17 mouse cellular contexts compared by ENCODE assay signal in the genomic region with DNA sequence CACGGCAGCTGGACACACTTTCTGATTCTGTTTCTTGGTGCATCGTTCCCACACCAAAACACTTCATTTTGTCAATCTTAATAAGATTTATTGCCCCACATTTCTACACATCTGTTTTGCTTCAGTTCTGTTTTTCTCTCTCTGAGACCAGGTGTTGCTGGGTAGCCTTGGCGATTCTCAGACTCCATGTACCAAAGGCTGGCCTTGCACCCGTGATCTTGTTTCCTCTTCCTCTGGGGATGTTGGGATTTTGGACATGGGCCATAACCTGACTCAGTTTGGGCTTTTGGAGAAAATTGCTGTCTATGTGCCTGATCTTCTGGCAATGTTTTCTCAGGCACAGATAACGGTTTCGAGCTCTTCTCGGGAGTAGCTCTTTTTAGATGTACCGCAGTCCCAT. TPM values are rescaled to one million over a fixed set of nuclear protein-coding genes. Genes with fewer than 3 reads are reported as not detected.
DNase-seq lines count a peak whose midpoint lies in the region; TF ChIP-seq lines count a peak whose summit lies in the region.
"Had no signal": no experiment of that assay in that cellular context is flagged by ENCODE, and none has a peak within 500 bp of the region (broad histone marks: within the 10 kb centered on the region; RNA-seq: fewer than 3 reads in every experiment).

No protein-coding gene starts in this region.

- no peaks in the 10 kb centered on the region for H3K27me3 ChIP-seq in kidney, adult 2 months (replicated peaks; ENCODE audit: control insufficient read depth, insufficient read depth, low read length)
- H3K27me3 ChIP-seq: forebrain, embryonic 13.5 days had no signal

- 65% methylated on average over 8 of the region's 8 CpGs for WGBS in kidney, adult 2 months

- DNase-seq in gastrocnemius, adult 18-20 months (ENCODE audit: low spot score) = peak; percentile 26
- DNase-seq in gastrocnemius, postnatal 10 days = no peak
- DNase-seq in kidney, adult 2 months = no peak
- no peak for DNase-seq in kidney, postnatal 25 days
- DNase-seq in NIH3T3 (ENCODE audit: low read depth) = peak; percentile 57
- DNase-seq in Muller cell, postnatal 12 days (ENCODE audit: inconsistent ontology term) = no peak
- no peak for DNase-seq in left cerebral cortex, adult 2 months (ENCODE audit: extremely low spot score in 1 of 2, low spot score in 2 of 2)
- DNase-seq: adrenal gland, adult 8-10 months; adrenal gland, postnatal 36 days; cerebellum, adult 2 months; cerebellum, postnatal 10 days; forebrain, postnatal 0 days had no signal

- H3K36me3 ChIP-seq in kidney, adult 2 months (ENCODE audit: control insufficient read depth, insufficient read depth, low read length) = no peaks in the 10 kb centered on the region
- H3K36me3 ChIP-seq: embryonic facial prominence, embryonic 10.5 days; heart, embryonic 10.5 days had no signal

- TF ChIP-seq POLR2A in kidney, adult 2 months (IDR thresholded peaks at IDR 0.05; ENCODE audit: low read depth, low read length) = no peak

- no peak overlapping the region for H3K4me3 ChIP-seq in kidney, adult 2 months (ENCODE audit: insufficient read depth, low read depth, low read length)
- no peak overlapping the region for H3K4me3 ChIP-seq in left cerebral cortex, adult 2 months
- H3K4me3 ChIP-seq: embryonic facial prominence, embryonic 10.5 days; forebrain, embryonic 13.5 days; heart, embryonic 10.5 days; hindbrain, embryonic 10.5 days had no signal

- intact Hi-C loops in left cerebral cortex, adult 2 months (cut with DNase I) = no loop called here

- 0 out of 2 replicates have a peak overlapping the region, but pooled peaks have one; percentile 16 for H3K27ac ChIP-seq in kidney, adult 2 months (ENCODE audit: insufficient read depth, low read depth, low read length)
- no peak overlapping the region for H3K27ac ChIP-seq in left cerebral cortex, adult 2 months
- H3K27ac ChIP-seq: embryonic facial prominence, embryonic 10.5 days; forebrain, embryonic 13.5 days; heart, embryonic 10.5 days; hindbrain, embryonic 10.5 days; hindbrain, embryonic 14.5 days had no signal

- peaks cover 3% of the 10 kb centered on the region for H3K4me1 ChIP-seq in kidney, adult 2 months (ENCODE audit: control insufficient read depth, insufficient read depth, low read length)
- H3K4me1 ChIP-seq: hindbrain, embryonic 10.5 days had no signal

- no peak for TF ChIP-seq CTCF in kidney, adult 2 months (conservative IDR thresholded peaks at IDR 0.05; ENCODE audit: insufficient read depth, insufficient read length, low read depth, low read length)
- TF ChIP-seq CTCF in left cerebral cortex, adult 2 months (IDR thresholded peaks at IDR 0.05) = no peak

RNA-seq across cellular contexts. Expression of a gene that starts 58.2 kb away (rescaled TPM):
- 10 to 100 TPM; 10.1 to 10.4 TPM for total RNA-seq in gastrocnemius, adult 18-20 months (2021)
- 10 to 100 TPM; 12.9 to 16.0 TPM for total RNA-seq in gastrocnemius, postnatal 10 days (2021)
- polyA plus RNA-seq in kidney, adult 2 months (2012; rRNA removed) = 64.8 and 75.4 TPM in 2 replicates
- total RNA-seq in left cerebral cortex, adult 2 months (2021) = 10 to 100 TPM; 21.1 to 22.8 TPM

Comparison
In these comparisons a context has a peak if more than half of its experiments do, and no peak if none do; other contexts are left out.
1. DNase-seq: peak in gastrocnemius, adult 18-20 months (single experiment) and NIH3T3 (single experiment); none in gastrocnemius, postnatal 10 days (single experiment), kidney, adult 2 months (single experiment), kidney, postnatal 25 days (0 of 2), Muller cell, postnatal 12 days (single experiment) and left cerebral cortex, adult 2 months (0 of 2).